Mouse (Mus musculus) ES-E14 (cell line): ENCODE data around the gene Hes6.

Experiments used
- HCFC1 ChIP-seq: IDR thresholded peaks from 2 replicates; pipeline ENCODE4 v1.6.1; 2012; ENCODE audit warnings: low read length, inconsistent platforms, borderline replicate concordance; ENCODE audit not compliant: insufficient read depth
- MAFK ChIP-seq: IDR thresholded peaks from 2 replicates; pipeline ENCODE4 v1.6.1; 2014; ENCODE audit warnings: mild to moderate bottlenecking, low read depth, low read length, inconsistent platforms; ENCODE audit not compliant: insufficient read depth
- ZC3H11A ChIP-seq: IDR thresholded peaks from 2 replicates; pipeline ENCODE4 v1.6.1; 2012; ENCODE audit warnings: low read depth, mild to moderate bottlenecking, inconsistent platforms, low read length, borderline replicate concordance
- ZNF384 ChIP-seq: IDR thresholded peaks from 2 replicates; pipeline ENCODE4 v1.6.1; 2012; ENCODE audit warnings: low read depth, low read length, inconsistent platforms

GRCm38 (mm10) chr1:91459059-91459809 lies 45.4 kb upstream of the Hes6 start, which contains the start of gene Per2:
- no peak for TF ChIP-seq HCFC1
- no peak for TF ChIP-seq MAFK
- TF ChIP-seq ZNF384 = no peak
- TF ChIP-seq ZC3H11A = no peak
